Mouse (Mus musculus) ES-Bruce4 (cell line): Measurements from ENCODE around the gene Dusp10.

ENCODE experiments used
- CTCF ChIP-seq: IDR thresholded peaks from one replicate; pipeline ENCODE4 v1.8.1; 2011; ENCODE audit warnings: low read depth, low read length
- EP300 ChIP-seq: IDR thresholded peaks from 2 replicates; pipeline ENCODE4 v1.6.1; 2011; ENCODE audit warnings: low read depth, low read length; ENCODE audit not compliant: insufficient read depth
- POLR2A ChIP-seq: IDR thresholded peaks from one replicate; pipeline ENCODE4 v1.8.1; 2011; ENCODE audit warnings: low read length; ENCODE audit not compliant: insufficient read depth

GRCm38 (mm10) chr1:184061901-184062300 is 48.8 kb downstream of the Dusp10 start:
- TF ChIP-seq CTCF: no peak
- no peak for TF ChIP-seq POLR2A
- no peak for TF ChIP-seq EP300
